Mouse (Mus musculus) C3H10T1/2 (cell line): ENCODE data around the gene Kptn. TPM values are rescaled to one million over a fixed set of nuclear protein-coding genes. Genes with fewer than 3 reads are reported as not detected.

Experiments
- polyA plus RNA-seq, 2 experiments: library from polyadenylated mRNA; unstranded; fragments of >200 nt; fragmentation: generic; extraction: Trizol; gene quantifications; one replicate each; pipeline ENCODE4 v1.2.1; 2012; ENCODE audit warnings: missing spikeins in 2 of 2

Gene Kptn
- polyA plus RNA-seq: 10 to 100 TPM; 22.0 to 35.8 TPM

GRCm38 (mm10) chr7:16119569-16120261 lies at the start of gene Kptn:
TSS of gene Kptn (plus strand) at chr7:16119895.

GRCm38 (mm10) chr7:16098021-16099017 lies 21.4 kb upstream of the Kptn start, which contains the start of gene Napa:
TSS of gene Napa (plus strand) at chr7:16098458.

GRCm38 (mm10) chr7:16129421-16129845 lies 9.7 kb downstream of the Kptn start, which contains the start of gene Slc8a2:
TSS of gene Slc8a2 (plus strand) at chr7:16129826.

GRCm38 (mm10) chr7:16174597-16175541 lies 55.2 kb downstream of the Kptn start, which contains the start of gene Meis3:
TSS of gene Meis3 (plus strand) at chr7:16175090.

Other genes with a start within 250 kb of the Kptn start
- not detected for gene Crx, start 239.9 kb upstream of the Kptn start, polyA plus RNA-seq
- gene Crxos, start 237.3 kb upstream of the Kptn start, polyA plus RNA-seq: not detected
- gene Selenow, start 197.5 kb upstream of the Kptn start, polyA plus RNA-seq: 1,000 to 10,000 TPM in 1 of 2 experiments, 100 to 1,000 TPM in 1; 714 to 1,034 TPM
- 100 to 1,000 TPM; 323 to 348 TPM for gene Nop53, start 173.8 kb upstream of the Kptn start, polyA plus RNA-seq
- 100 to 1,000 TPM in 1 of 2 experiments, 10 to 100 TPM in 1; 68.9 to 184 TPM for gene Ehd2, start 152.3 kb upstream of the Kptn start, polyA plus RNA-seq
- 1 to 10 TPM in 1 of 2 experiments, under 1 TPM in 1; 0.85 to 7.8 TPM for gene Bicra, start 72.0 kb upstream of the Kptn start, polyA plus RNA-seq
- under 1 TPM in 1 of 2 experiments, not detected in 1; 0.02 TPM for gene Zfp541, start 58.1 kb upstream of the Kptn start, polyA plus RNA-seq
- gene Napa, start 21.4 kb upstream of the Kptn start, polyA plus RNA-seq: 100 to 1,000 TPM in 1 of 2 experiments, 10 to 100 TPM in 1; 94.8 to 117 TPM
- under 1 TPM in 1 of 2 experiments, not detected in 1; 0.37 TPM for gene Slc8a2, start 9.9 kb downstream of the Kptn start, polyA plus RNA-seq
- gene Meis3, start 55.2 kb downstream of the Kptn start, polyA plus RNA-seq: 1 to 10 TPM in 1 of 2 experiments, under 1 TPM in 1; 0.43 to 5.6 TPM
- 10 to 100 TPM in 1 of 2 experiments, 1 to 10 TPM in 1; 7.0 to 11.8 TPM for gene Dhx34, start 102.1 kb downstream of the Kptn start, polyA plus RNA-seq
- not detected for gene C5ar2, start 124.3 kb downstream of the Kptn start, polyA plus RNA-seq
- not detected for gene C5ar1, start 139.6 kb downstream of the Kptn start, polyA plus RNA-seq
- gene Inafm1, start 153.7 kb downstream of the Kptn start, polyA plus RNA-seq: 10 to 100 TPM in 1 of 2 experiments, 1 to 10 TPM in 1; 6.0 to 31.6 TPM
- gene Ccdc9, start 166.9 kb downstream of the Kptn start, polyA plus RNA-seq: 10 to 100 TPM; 16.9 to 48.0 TPM
- 10 to 100 TPM in 1 of 2 experiments, 1 to 10 TPM in 1; 6.2 to 26.3 TPM for gene Bbc3, start 188.5 kb downstream of the Kptn start, polyA plus RNA-seq